Mouse (Mus musculus) hindbrain, embryonic 10.5 days (tissue): ENCODE measurements around the gene Inpp4a. TPM values are rescaled to one million over a fixed set of nuclear protein-coding genes. Genes with fewer than 3 reads are reported as not detected.

ENCODE experiments used
- DNase-seq: peaks from one replicate; pipeline ENCODE4 v3.0.0-alpha.2; 2017; ENCODE audit warnings: low spot score
- H3K27ac ChIP-seq: fragments of 300-500 bp; sonication (generic); 2 replicates; pipeline ENCODE4 v1.5.1; 2016; ENCODE audit warnings: mild to moderate bottlenecking, moderate library complexity
- H3K27me3 ChIP-seq: fragments of 300-500 bp; sonication (generic); 2 replicates; pipeline ENCODE4 v1.6.1; 2016; ENCODE audit warnings: mild to moderate bottlenecking; ENCODE audit not compliant: poor library complexity, insufficient read depth, severe bottlenecking
- H3K36me3 ChIP-seq: fragments of 300-500 bp; sonication (generic); 2 replicates; pipeline ENCODE4 v1.6.1; 2016; ENCODE audit warnings: mild to moderate bottlenecking, moderate library complexity
- H3K4me1 ChIP-seq: fragments of 300-500 bp; sonication (generic); replicated peaks from 2 replicates; pipeline ENCODE4 v1.6.1; 2016; ENCODE audit warnings: mild to moderate bottlenecking
- H3K4me3 ChIP-seq: fragments of 300-500 bp; sonication (generic); 2 replicates; pipeline ENCODE4 v1.5.1; 2016; ENCODE audit warnings: mild to moderate bottlenecking, moderate library complexity
- H3K9me3 ChIP-seq: fragments of 300-500 bp; sonication (generic); 2 replicates; pipeline ENCODE4 v1.6.1; 2016; ENCODE audit warnings: mild to moderate bottlenecking, moderate library complexity
- WGBS: fragments of 180-500 bp; shearing (Covaris S2); methylation state at CpG from one replicate; pipeline ENCODE4 v1.1.7; 2016; 5-methylcytosine and 5-hydroxymethylcytosine counted together
- polyA plus RNA-seq: library from polyadenylated mRNA; unstranded; fragments of >200 nt; fragmentation: Nextera tagmentation; extraction: Ambion mirVana; gene quantifications from 2 replicates; pipeline ENCODE4 v1.2.1, GENCODE M21; 2016

Inpp4a gene
- 14.5 and 21.8 TPM in 2 replicates for polyA plus RNA-seq

DNA sequence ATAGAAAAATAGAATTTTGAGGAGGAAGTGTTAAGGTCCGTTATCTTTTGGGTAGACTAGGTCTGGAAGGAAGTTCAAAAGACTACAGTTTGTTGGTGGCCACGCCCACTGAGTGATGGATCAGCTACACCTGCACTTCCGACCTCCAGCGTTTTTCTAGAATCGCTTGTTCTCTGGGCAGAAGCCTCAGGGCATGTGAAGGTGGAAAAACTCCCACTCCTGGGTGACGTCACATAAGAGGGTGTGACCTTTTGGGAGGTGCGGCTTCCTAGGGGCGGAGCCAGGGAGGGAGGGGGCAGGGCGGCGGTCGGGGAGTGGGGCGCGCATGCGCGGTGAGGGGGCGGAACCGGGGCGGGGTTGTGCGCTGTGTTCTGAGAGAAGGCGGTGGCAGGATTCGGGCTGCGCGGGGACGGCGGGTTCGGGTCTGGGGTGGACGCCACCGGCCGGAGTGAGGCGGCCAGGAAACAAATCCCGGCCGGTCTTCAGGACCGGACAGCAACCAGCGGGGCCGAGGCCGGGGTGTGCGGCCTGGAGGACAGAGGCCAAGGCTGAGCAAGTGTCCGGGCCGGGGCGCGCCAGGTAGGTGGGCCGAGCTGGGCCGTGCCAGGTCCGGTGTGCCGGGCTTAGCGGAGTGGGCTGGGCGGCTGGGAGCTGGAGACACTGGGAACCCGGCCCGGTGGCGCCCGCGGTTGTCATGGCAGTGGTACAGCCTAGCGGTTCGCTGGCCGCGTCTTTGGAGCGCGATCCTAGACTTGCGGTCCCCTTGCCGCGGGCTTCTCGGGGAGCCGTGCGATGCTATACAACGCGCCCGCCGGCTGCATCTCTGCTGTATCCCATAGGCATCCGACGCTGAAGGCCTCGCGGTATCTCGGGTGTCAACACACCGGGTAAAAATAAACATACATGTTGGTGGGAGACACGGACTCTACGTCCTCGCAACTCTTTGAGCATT lies at the start of gene Inpp4a:
Gene Inpp4a, plus strand, starts transcription at position 326 of the 952 bp plus-strand sequence.
- peak; percentile 95 for DNase-seq
- Histone ChIP-seq H3K36me3 (no peaks in the 10 kb centered on the region), H3K27me3 (peaks cover 8% of the 10 kb centered on the region; the same call in 1 of the 2 replicates), H3K4me3 (peak within 1 kb of the TSS; percentile 92), H3K27ac (peak within 1 kb of the TSS; percentile 89), H3K9me3 (no peaks in the 10 kb centered on the region), H3K4me1 (peaks cover 10% of the 10 kb centered on the region)
- WGBS, result under 1% methylated on average over 77 of the region's 77 CpGs

DNA sequence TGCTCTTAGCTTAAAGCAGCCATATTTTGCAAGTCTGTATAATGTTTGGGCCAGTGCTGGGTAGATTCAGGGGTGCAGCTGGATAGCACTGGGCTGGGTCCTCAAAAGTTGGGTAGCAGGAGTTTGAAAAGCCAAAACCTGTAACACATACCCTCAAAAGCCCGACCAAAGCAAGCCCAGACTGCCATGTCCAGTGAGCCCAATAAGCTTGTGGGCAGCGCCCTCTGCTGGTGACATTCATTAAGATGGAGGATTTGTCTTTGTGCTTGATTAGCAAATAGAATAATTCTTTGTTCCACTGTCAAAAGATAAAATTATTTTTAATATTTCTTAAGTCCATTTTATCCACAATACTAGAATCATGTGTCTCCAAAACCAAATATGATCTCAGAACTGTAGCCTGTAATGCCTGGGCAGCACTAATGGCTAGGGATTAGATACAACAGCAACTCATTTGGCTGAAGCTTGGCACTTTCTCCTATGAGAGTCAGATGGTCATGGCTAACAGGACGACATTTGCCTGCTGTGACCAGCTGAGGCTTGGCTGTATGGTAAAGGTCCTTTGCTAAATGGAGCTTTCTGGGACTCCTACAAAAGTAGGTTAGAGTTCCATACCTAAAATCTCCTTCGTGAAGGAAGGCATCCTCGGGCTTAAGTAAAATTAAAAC lies 48.9 kb upstream of the Inpp4a start:
- WGBS, result 42% methylated on average over 5 of the region's 5 CpGs

GRCm38 (mm10) chr1:37258443-37258842 lies 41.2 kb upstream of the Inpp4a start:
- no peaks in the 10 kb centered on the region for H3K9me3 ChIP-seq
- no peak for DNase-seq
- 95% methylated on average over 2 of the region's 2 CpGs for WGBS
- no peaks in the 10 kb centered on the region for H3K36me3 ChIP-seq
- no peaks in the 10 kb centered on the region for H3K4me1 ChIP-seq
- no peaks in the 10 kb centered on the region for H3K27me3 ChIP-seq
- H3K27ac ChIP-seq, result no peak overlapping the region
- H3K4me3 ChIP-seq, result no peak overlapping the region

More for the DNA sequence above, 48.9 kb upstream of the Inpp4a start:
- peak; percentile 80 for DNase-seq
- Histone ChIP-seq H3K9me3 (no peaks in the 10 kb centered on the region), H3K36me3 (no peaks in the 10 kb centered on the region), H3K27me3 (no peaks in the 10 kb centered on the region), H3K27ac (no peak overlapping the region), H3K4me1 (no peaks in the 10 kb centered on the region), H3K4me3 (no peak overlapping the region)

DNA sequence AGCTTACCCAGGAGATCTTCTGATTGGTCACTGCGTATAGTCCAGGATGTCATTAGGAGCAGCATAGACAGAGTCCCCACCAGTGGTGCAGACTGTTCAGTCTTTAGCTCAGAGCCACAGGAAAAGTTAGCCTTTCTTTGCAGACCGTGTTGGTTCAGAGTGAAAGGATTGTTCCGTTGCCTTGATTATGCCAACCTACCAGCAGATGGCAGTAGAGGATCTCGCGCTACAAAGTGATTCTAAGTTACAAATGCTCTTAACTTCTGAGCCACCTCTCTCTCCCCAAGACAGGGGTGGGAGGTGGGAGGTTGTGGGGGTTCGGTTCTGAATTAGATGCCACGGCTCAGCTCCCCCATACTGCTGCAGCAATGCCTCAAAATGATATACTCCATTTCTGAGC lies 27.2 kb upstream of the Inpp4a start:
- H3K4me3 ChIP-seq, result no peak overlapping the region
- WGBS, result 12% methylated on average over 7 of the region's 7 CpGs

GRCm38 (mm10) chr1:37286556-37286955 lies 13.1 kb upstream of the Inpp4a start:
- WGBS, result 73% methylated on average over 7 of the region's 7 CpGs
- H3K27me3 ChIP-seq, result no peaks in the 10 kb centered on the region
- DNase-seq, result no peak
- no peaks in the 10 kb centered on the region for H3K36me3 ChIP-seq
- H3K4me3 ChIP-seq, result no peak overlapping the region
- no peak overlapping the region for H3K27ac ChIP-seq
- no peaks in the 10 kb centered on the region for H3K4me1 ChIP-seq
- H3K9me3 ChIP-seq, result no peaks in the 10 kb centered on the region

More for the DNA sequence above, 27.2 kb upstream of the Inpp4a start:
- DNase-seq, result peak; percentile 54
- Histone ChIP-seq H3K36me3 (no peaks in the 10 kb centered on the region), H3K27me3 (no peaks in the 10 kb centered on the region), H3K27ac (no peak overlapping the region), H3K9me3 (no peaks in the 10 kb centered on the region), H3K4me1 (no peaks in the 10 kb centered on the region)

DNA sequence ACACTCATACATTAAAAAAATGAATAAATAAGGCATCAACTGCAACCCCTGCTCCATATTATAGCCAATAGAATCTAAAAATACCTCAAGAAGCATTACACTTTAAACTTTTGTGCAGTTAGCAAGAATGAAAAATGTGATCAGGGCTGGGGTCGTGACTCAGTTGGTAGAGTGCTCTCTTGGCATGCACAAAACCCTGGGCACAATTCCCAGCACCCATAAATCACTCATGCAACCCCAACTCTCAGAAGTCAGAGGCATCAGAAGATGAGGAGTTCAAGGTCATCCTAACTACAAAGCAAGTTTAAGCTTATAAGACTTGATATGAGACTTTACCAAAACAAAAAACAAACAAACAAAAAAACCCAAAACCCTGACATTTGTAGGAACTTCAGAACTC lies 11.9 kb upstream of the Inpp4a start:
- H3K27me3 ChIP-seq, result no peaks in the 10 kb centered on the region
- H3K4me3 ChIP-seq, result no peak overlapping the region
- H3K4me1 ChIP-seq, result no peaks in the 10 kb centered on the region
- no peaks in the 10 kb centered on the region for H3K9me3 ChIP-seq
- no peak for DNase-seq
- H3K27ac ChIP-seq, result no peak overlapping the region
- WGBS, result 92% methylated on average over 1 of the region's 1 CpGs
- H3K36me3 ChIP-seq, result no peaks in the 10 kb centered on the region

- H3K9me3 ChIP-seq, result no peaks in the 10 kb centered on the region
- peak; percentile 8 for DNase-seq
- no peaks in the 10 kb centered on the region for H3K36me3 ChIP-seq
- H3K27me3 ChIP-seq, result no peaks in the 10 kb centered on the region
- 81% methylated on average over 11 of the region's 11 CpGs for WGBS
- no peak overlapping the region for H3K4me3 ChIP-seq
- H3K27ac ChIP-seq, result no peak overlapping the region
- H3K4me1 ChIP-seq, result no peaks in the 10 kb centered on the region
These were observed 11.3 kb upstream of the Inpp4a start for GRCm38 (mm10) chr1:37288181-37288935.

DNA sequence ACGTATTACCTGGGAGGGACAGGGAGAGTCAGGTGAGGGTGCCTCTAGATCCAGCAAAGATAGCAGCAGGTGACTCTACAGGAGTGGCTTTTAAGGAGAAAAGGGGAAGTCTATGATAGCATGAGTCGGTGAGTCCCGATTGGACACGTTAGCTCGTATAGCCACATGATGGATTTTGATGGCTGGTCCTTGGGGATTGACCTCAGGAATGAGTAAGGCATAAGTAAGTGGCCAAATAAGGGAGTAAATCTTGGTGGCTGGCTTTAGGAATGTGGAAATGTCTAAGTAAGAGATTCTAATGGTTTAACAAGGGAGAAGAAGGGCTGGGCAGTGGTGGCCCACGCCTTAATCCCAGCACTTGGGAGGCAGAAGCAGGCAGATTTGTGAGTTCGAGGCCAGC lies 10.7 kb upstream of the Inpp4a start:
- no peaks in the 10 kb centered on the region for H3K9me3 ChIP-seq
- DNase-seq, result no peak
- 91% methylated on average over 7 of the region's 7 CpGs for WGBS
- no peaks in the 10 kb centered on the region for H3K36me3 ChIP-seq
- no peak overlapping the region for H3K4me3 ChIP-seq
- no peaks in the 10 kb centered on the region for H3K27me3 ChIP-seq
- no peaks in the 10 kb centered on the region for H3K4me1 ChIP-seq
- no peak overlapping the region for H3K27ac ChIP-seq

- Histone ChIP-seq H3K27me3 (peaks cover 8% of the 10 kb centered on the region; the same call in 1 of the 2 replicates), H3K27ac (no peak overlapping the region), H3K36me3 (no peaks in the 10 kb centered on the region), H3K9me3 (no peaks in the 10 kb centered on the region), H3K4me3 (no peak overlapping the region), H3K4me1 (peaks cover 10% of the 10 kb centered on the region)
- WGBS, result 44% methylated on average over 1 of the region's 1 CpGs
- no peak for DNase-seq
These were observed 3.3 kb upstream of the Inpp4a start for GRCm38 (mm10) chr1:37296414-37296813.

GRCm38 (mm10) chr1:37298904-37299303 lies 761 bp upstream of the Inpp4a start:
- DNase-seq, result no peak
- Histone ChIP-seq H3K27me3 (peaks cover 8% of the 10 kb centered on the region; the same call in 1 of the 2 replicates), H3K4me3 (no peak overlapping the region), H3K4me1 (peaks cover 10% of the 10 kb centered on the region), H3K36me3 (no peaks in the 10 kb centered on the region), H3K27ac (no peak overlapping the region), H3K9me3 (no peaks in the 10 kb centered on the region)
- 86% methylated on average over 2 of the region's 2 CpGs for WGBS

- no peaks in the 10 kb centered on the region for H3K9me3 ChIP-seq
- H3K4me3 ChIP-seq, result peak overlapping the region; percentile 92
- peak overlapping the region; percentile 89; the same call in 1 of the 2 replicates for H3K27ac ChIP-seq
- no peaks in the 10 kb centered on the region for H3K36me3 ChIP-seq
- 80% methylated on average over 5 of the region's 5 CpGs for WGBS
- H3K4me1 ChIP-seq, result peaks cover 10% of the 10 kb centered on the region
- peak; percentile 4 for DNase-seq
- H3K27me3 ChIP-seq, result peaks cover 8% of the 10 kb centered on the region; the same call in 1 of the 2 replicates
These were observed 985 bp downstream of the Inpp4a start for GRCm38 (mm10) chr1:37300650-37301049.

DNA sequence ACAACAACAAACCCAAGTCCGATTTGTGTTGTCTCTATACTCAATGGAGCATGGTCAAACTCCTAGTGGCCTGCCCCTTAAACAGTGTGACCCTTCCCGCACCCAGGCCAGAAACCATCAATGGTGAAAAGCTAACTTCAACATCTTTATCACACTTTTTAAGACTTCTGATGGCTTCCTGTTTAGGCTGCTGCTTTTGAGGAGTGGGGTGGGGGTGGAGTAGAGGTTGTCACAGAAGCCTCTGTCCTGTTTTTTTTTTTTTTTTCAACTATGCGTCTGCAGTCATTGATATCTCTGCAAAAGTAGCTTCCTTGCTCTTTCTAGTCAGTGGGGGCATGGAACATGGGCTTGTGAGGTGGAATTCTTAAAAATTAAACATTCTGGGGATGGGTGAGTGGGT lies 3.1 kb downstream of the Inpp4a start:
- H3K27me3 ChIP-seq, result peaks cover 8% of the 10 kb centered on the region; the same call in 1 of the 2 replicates
- WGBS, result 77% methylated on average over 3 of the region's 3 CpGs
- H3K9me3 ChIP-seq, result no peaks in the 10 kb centered on the region
- DNase-seq, result no peak
- H3K36me3 ChIP-seq, result no peaks in the 10 kb centered on the region
- peaks cover 10% of the 10 kb centered on the region for H3K4me1 ChIP-seq
- no peak overlapping the region for H3K4me3 ChIP-seq
- no peak overlapping the region for H3K27ac ChIP-seq
